Mouse (Mus musculus) midbrain, embryonic 11.5 days (tissue): ENCODE measurements around the gene Nynrin. TPM values are rescaled to one million over a fixed set of nuclear protein-coding genes. Genes with fewer than 3 reads are reported as not detected.

ENCODE experiments used
- ATAC-seq: fragments of 200-750 bp; cut with Nextera tagmentation; 2 replicates; pipeline ENCODE4 v1.8.0; 2017; ENCODE audit warnings: moderate TSS enrichment, moderate library complexity; ENCODE audit not compliant: low FRiP score
- DNase-seq: peaks from one replicate; pipeline ENCODE4 v3.0.0; 2015; ENCODE audit warnings: low spot score; ENCODE audit errors: missing footprints
- H3K27ac ChIP-seq: fragments of 300-500 bp; sonication (generic); 2 replicates; pipeline ENCODE4 v1.5.1; 2014; ENCODE audit warnings: low read depth, low read length
- H3K27me3 ChIP-seq: fragments of 300-500 bp; sonication (generic); 2 replicates; pipeline ENCODE4 v1.6.1; 2014; ENCODE audit warnings: mild to moderate bottlenecking, low read length, moderate library complexity, mixed read lengths; ENCODE audit not compliant: control insufficient read depth, insufficient read depth
- H3K36me3 ChIP-seq: fragments of 300-500 bp; sonication (generic); 2 replicates; pipeline ENCODE4 v1.6.1; 2014; ENCODE audit warnings: mild to moderate bottlenecking, low read length, moderate library complexity, mixed read lengths; ENCODE audit not compliant: control insufficient read depth, insufficient read depth
- H3K4me1 ChIP-seq: fragments of 300-500 bp; sonication (generic); 2 replicates; pipeline ENCODE4 v1.6.1; 2014; ENCODE audit warnings: low read length; ENCODE audit not compliant: control insufficient read depth, insufficient read depth
- H3K4me2 ChIP-seq: fragments of 300-500 bp; sonication (generic); 2 replicates; pipeline ENCODE4 v1.6.1; 2014; ENCODE audit warnings: mild to moderate bottlenecking, moderate library complexity
- H3K4me3 ChIP-seq: fragments of 300-500 bp; sonication (generic); 2 replicates; pipeline ENCODE4 v1.5.1; 2014; ENCODE audit warnings: low read depth, low read length
- H3K9ac ChIP-seq: fragments of 300-500 bp; sonication (generic); 2 replicates; pipeline ENCODE4 v1.6.1; 2014; ENCODE audit warnings: low read length
- H3K9me3 ChIP-seq: fragments of 300-500 bp; sonication (generic); 2 replicates; pipeline ENCODE4 v1.6.1; 2016; ENCODE audit warnings: low read length; ENCODE audit not compliant: control insufficient read depth
- WGBS: fragments of 180-500 bp; shearing (Covaris S2); extraction: QIAGEN DNeasy Blood & Tissue Kit; methylation state at CpG from one replicate; pipeline ENCODE4 v1.1.7; 2014; 5-methylcytosine and 5-hydroxymethylcytosine counted together
- polyA plus RNA-seq: library from polyadenylated mRNA; unstranded; fragments of >200 nt; fragmentation: Nextera tagmentation; extraction: Ambion mirVana; gene quantifications from 2 replicates; pipeline ENCODE4 v1.2.1, GENCODE M21; 2014

Gene Nynrin
- polyA plus RNA-seq, 1 experiment from 2014 or later = 12.0 TPM

- ATAC-seq = 0 out of 2 replicates have a peak, but pooled peaks have one; percentile 5
- H3K4me1 ChIP-seq = peaks cover 35% of the 10 kb centered on the region
- under 1% methylated on average over 30 of the region's 32 CpGs for WGBS
- no peaks in the 10 kb centered on the region for H3K36me3 ChIP-seq
- H3K9me3 ChIP-seq = no peaks in the 10 kb centered on the region
- DNase-seq = no peak
- H3K4me2 ChIP-seq = peak overlapping the region; percentile 89
- peak overlapping the region; percentile 52 for H3K4me3 ChIP-seq
- no peak overlapping the region for H3K27ac ChIP-seq
- peak overlapping the region; percentile 68 for H3K9ac ChIP-seq
- peaks cover 19% of the 10 kb centered on the region for H3K27me3 ChIP-seq
These were observed 29.2 kb upstream of the Nynrin start for GRCm38 (mm10) chr14:55824481-55825215.

- H3K36me3 ChIP-seq = no peaks in the 10 kb centered on the region
- ATAC-seq (peak; percentile 38), DNase-seq (peak; percentile 94)
- H3K9me3 ChIP-seq = no peaks in the 10 kb centered on the region
- peak overlapping the region; percentile 89 for H3K4me2 ChIP-seq
- H3K9ac ChIP-seq = peak overlapping the region; percentile 68
- H3K4me3 ChIP-seq = peak overlapping the region; percentile 45
- 0% methylated on average over 23 of the region's 37 CpGs for WGBS
- peaks cover 19% of the 10 kb centered on the region for H3K27me3 ChIP-seq
- peaks cover 35% of the 10 kb centered on the region for H3K4me1 ChIP-seq
- no peak overlapping the region for H3K27ac ChIP-seq
These were observed 28.4 kb upstream of the Nynrin start for GRCm38 (mm10) chr14:55825216-55826051.

- Histone ChIP-seq H3K27ac (no peak overlapping the region), H3K4me2 (peak overlapping the region; percentile 89), H3K36me3 (no peaks in the 10 kb centered on the region), H3K4me1 (peaks cover 35% of the 10 kb centered on the region), H3K4me3 (peak overlapping the region; percentile 45), H3K27me3 (peaks cover 19% of the 10 kb centered on the region), H3K9ac (peak overlapping the region; percentile 31), H3K9me3 (no peaks in the 10 kb centered on the region)
- no peak for DNase-seq
- ATAC-seq = no peak
- WGBS = 3% methylated on average over 15 of the region's 15 CpGs
These were observed 27.7 kb upstream of the Nynrin start for GRCm38 (mm10) chr14:55826142-55826541.

GRCm38 (mm10) chr14:55826551-55827340, 27.1 kb upstream of the Nynrin start:
- H3K4me2 ChIP-seq = peak overlapping the region; percentile 89
- WGBS = 9% methylated on average over 41 of the region's 41 CpGs
- ATAC-seq = no peak
- H3K4me3 ChIP-seq = peak overlapping the region; percentile 45
- H3K9ac ChIP-seq = peak overlapping the region; percentile 31
- no peak overlapping the region for H3K27ac ChIP-seq
- peaks cover 19% of the 10 kb centered on the region for H3K27me3 ChIP-seq
- H3K4me1 ChIP-seq = peaks cover 35% of the 10 kb centered on the region
- peak; percentile 96 for DNase-seq
- no peaks in the 10 kb centered on the region for H3K9me3 ChIP-seq
- no peaks in the 10 kb centered on the region for H3K36me3 ChIP-seq

GRCm38 (mm10) chr14:55828716-55829263, 25.0 kb upstream of the Nynrin start:
- Histone ChIP-seq H3K4me2 (no peak overlapping the region), H3K4me1 (peaks cover 30% of the 10 kb centered on the region), H3K36me3 (no peaks in the 10 kb centered on the region), H3K9ac (no peak overlapping the region), H3K4me3 (no peak overlapping the region), H3K27me3 (peaks cover 19% of the 10 kb centered on the region), H3K9me3 (no peaks in the 10 kb centered on the region), H3K27ac (no peak overlapping the region)
- DNase-seq (no peak), ATAC-seq (no peak)
- 51% methylated on average over 3 of the region's 3 CpGs for WGBS

GRCm38 (mm10) chr14:55829854-55830253, 24.0 kb upstream of the Nynrin start:
- peaks cover 20% of the 10 kb centered on the region for H3K4me1 ChIP-seq

GRCm38 (mm10) chr14:55830331-55830730, 23.5 kb upstream of the Nynrin start:
- Histone ChIP-seq H3K4me1 (peaks cover 16% of the 10 kb centered on the region), H3K27ac (no peak overlapping the region), H3K9ac (no peak overlapping the region), H3K4me2 (no peak overlapping the region), H3K4me3 (no peak overlapping the region), H3K36me3 (no peaks in the 10 kb centered on the region), H3K27me3 (peaks cover 19% of the 10 kb centered on the region), H3K9me3 (no peaks in the 10 kb centered on the region)
- ATAC-seq = no peak
- no peak for DNase-seq
- 87% methylated on average over 4 of the region's 4 CpGs for whole genome bisulfite sequencing

More at GRCm38 (mm10) chr14:55829854-55830253, 24.0 kb upstream of the Nynrin start:
- H3K9ac ChIP-seq = no peak overlapping the region
- DNase-seq (no peak), ATAC-seq (no peak)
- peaks cover 19% of the 10 kb centered on the region for H3K27me3 ChIP-seq
- no peaks in the 10 kb centered on the region for H3K36me3 ChIP-seq
- 92% methylated on average over 16 of the region's 16 CpGs for WGBS
- H3K4me3 ChIP-seq = no peak overlapping the region
- no peak overlapping the region for H3K4me2 ChIP-seq
- no peaks in the 10 kb centered on the region for H3K9me3 ChIP-seq
- H3K27ac ChIP-seq = no peak overlapping the region

- H3K4me2 ChIP-seq = no peak overlapping the region
- no peak overlapping the region for H3K27ac ChIP-seq
- peak; percentile 61 for DNase-seq
- H3K4me3 ChIP-seq = no peak overlapping the region
- H3K4me1 ChIP-seq = no peaks in the 10 kb centered on the region
- H3K9ac ChIP-seq = no peak overlapping the region
- H3K36me3 ChIP-seq = no peaks in the 10 kb centered on the region
- no peak for ATAC-seq
- H3K9me3 ChIP-seq = no peaks in the 10 kb centered on the region
- H3K27me3 ChIP-seq = no peaks in the 10 kb centered on the region
- WGBS = 84% methylated on average over 4 of the region's 4 CpGs
These were observed 20.7 kb upstream of the Nynrin start for GRCm38 (mm10) chr14:55833126-55833525.
